Mouse (Mus musculus): ENCODE data around the gene Dtnbp1.

DNA sequence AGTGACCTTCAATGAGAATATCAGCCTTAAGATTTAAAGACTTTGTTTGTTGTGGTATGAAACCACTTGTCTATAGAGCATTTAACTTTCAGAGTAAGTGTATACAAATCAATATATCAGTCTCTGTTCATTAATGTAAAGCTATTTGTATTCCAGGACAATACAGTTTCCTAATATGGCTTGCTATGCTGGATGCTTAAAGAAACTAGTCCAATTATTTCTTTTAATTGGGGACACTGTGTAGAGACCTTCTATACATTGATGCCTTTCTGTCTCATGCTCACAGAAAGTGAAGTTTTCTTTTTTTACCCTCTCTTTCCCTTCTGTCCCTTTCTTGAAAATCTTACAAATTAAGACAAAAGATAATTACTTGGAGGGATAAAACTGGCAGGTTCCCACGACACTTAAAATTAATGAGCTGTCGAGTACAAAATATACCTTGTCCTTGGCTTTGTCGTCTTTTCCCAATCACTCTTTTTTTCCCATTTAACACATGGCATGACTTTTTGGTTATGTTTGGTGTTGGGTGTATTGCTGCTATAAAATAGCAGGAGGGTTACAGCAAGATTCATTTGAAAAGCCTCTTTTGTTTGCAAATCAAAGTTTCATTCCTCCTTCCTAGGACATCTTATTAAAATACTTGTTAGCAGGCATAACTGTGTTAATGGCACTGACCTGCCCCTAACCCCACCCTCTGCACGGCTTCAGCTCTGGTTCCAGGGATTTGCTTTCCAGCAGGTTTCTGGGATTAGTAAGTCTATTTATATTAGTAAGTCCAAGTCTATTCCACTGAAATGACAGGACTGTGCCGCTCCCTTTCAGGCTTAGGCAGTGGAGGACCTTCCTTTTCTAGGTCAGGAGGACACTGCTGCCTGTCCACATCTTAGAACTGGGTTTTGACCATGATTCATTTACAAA is 109.9 kb downstream of the Dtnbp1 start:
- no peak for TF ChIP-seq CTCF (IDR thresholded peaks at IDR 0.05; ENCODE audit: extremely low read depth, insufficient read depth, insufficient read length, insufficient replicate concordance)
- no peak for TF ChIP-seq POLR2A (IDR thresholded peaks at IDR 0.05; ENCODE audit: low read depth, low read length)

Measured in spleen, adult 2 months (tissue).